Mouse (Mus musculus) thymus, adult 2 months (tissue): ENCODE measurements at regions not wholly inside any gene's neighbourhood (a gene's known extent, or its start where the extent isn't known, plus 50 kb on each side); places are given as distances from the start of the nearest gene placed in this dataset.

Source experiments
- CTCF ChIP-seq: fragments of 200-500 bp; IDR thresholded peaks from 2 replicates; pipeline ENCODE4 v1.5.1; 2012; ENCODE audit warnings: mild to moderate bottlenecking, control low read depth, low read length, moderate library complexity, borderline replicate concordance; ENCODE audit not compliant: control insufficient read depth, poor library complexity, insufficient read depth; ENCODE audit errors: extremely low read depth
- POLR2A ChIP-seq: fragments of 200-500 bp; IDR thresholded peaks from 2 replicates; pipeline ENCODE4 v1.6.1; 2012; ENCODE audit warnings: mild to moderate bottlenecking, low read length, control low read depth, moderate library complexity; ENCODE audit not compliant: control insufficient read depth, poor library complexity, insufficient read depth; ENCODE audit errors: extremely low read depth

- TF ChIP-seq CTCF (no peak), POLR2A (no peak)
Observed at GRCm38 (mm10) chr8:33980999-33981398, 130.5 kb downstream of the Gm10131 start.
